Mouse (Mus musculus): ENCODE measurements around the gene Pnn.

DNA sequence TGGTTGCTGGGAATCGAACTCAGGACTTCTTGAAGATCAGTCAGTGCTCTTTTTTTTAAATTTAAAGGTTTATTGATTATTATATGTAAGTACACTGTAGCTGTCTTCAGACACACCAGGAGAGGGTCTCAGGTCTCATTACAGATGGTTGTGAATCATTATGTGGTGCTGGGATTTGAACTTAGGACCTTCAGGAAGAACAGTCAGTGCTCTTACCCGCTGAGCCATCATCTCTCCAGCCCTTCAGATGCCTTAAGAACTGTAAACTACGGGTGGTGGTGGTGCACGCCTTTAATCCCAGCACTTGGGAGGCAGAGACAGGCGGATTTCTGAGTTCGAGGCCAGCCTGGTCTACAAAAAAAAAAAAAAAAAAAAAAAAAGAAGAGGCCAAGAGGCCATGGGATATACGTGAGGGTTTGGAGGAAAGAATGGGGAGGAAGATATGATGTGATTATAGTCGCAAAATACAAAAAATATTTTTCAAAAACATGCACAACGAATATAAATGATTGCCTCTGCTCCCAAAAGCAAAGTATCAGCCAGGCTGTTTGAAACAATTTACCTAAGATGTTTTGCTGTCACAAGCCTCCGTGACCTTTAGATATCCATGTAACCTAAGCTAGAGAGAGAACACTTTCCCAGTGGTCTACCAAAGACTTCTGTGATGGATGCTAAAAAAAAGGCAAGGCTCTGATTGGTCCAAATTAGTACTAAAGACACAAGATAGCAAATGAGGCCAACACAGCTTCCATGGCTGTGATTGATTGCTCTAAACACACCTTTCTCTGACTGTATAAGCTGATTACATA lies 27.3 kb upstream of the Pnn start:
- TF ChIP-seq CTCF (IDR thresholded peaks at IDR 0.05; ENCODE audit: low read depth) (no peak), EP300 (IDR thresholded peaks at IDR 0.05; ENCODE audit: low read depth) (no peak)
